Mouse (Mus musculus) G1E (cell line): ENCODE measurements around the gene Mtmr6. TPM values are rescaled to one million over a fixed set of nuclear protein-coding genes. Genes with fewer than 3 reads are reported as not detected.
A peak's percentile ranks its signal among the peaks of the same experiment; 100 is the strongest.

Experiments
- ATAC-seq: 2 replicates; pipeline ENCODE4 v1.8.0; 2016; ENCODE audit warnings: mild to moderate bottlenecking; ENCODE audit not compliant: insufficient number of reproducible peaks, poor library complexity, low FRiP score, severe bottlenecking; ENCODE audit errors: extremely low read depth
- DNase-seq: peaks from one replicate; pipeline ENCODE4 v3.0.0; 2012; ENCODE audit warnings: low spot score
- H3K27me3 ChIP-seq: 2 replicates; pipeline ENCODE4 v1.6.1; 2012; ENCODE audit warnings: mild to moderate bottlenecking, low read length, inconsistent platforms; ENCODE audit not compliant: insufficient read depth
- H3K36me3 ChIP-seq: replicated peaks from 2 replicates; pipeline ENCODE3; 2012; ENCODE audit warnings: mild to moderate bottlenecking, inconsistent platforms
- H3K4me1 ChIP-seq: 2 replicates; pipeline ENCODE4 v1.6.1; 2012; ENCODE audit warnings: low read depth, low read length, inconsistent platforms, mixed read lengths; ENCODE audit not compliant: insufficient read depth
- H3K4me3 ChIP-seq: 2 replicates; pipeline ENCODE4 v1.5.1; 2012; ENCODE audit warnings: low read depth, mild to moderate bottlenecking, inconsistent platforms, low read length, moderate library complexity, mixed read lengths
- H3K9me3 ChIP-seq: replicated peaks from 2 replicates; pipeline ENCODE4 v1.6.1; 2012; ENCODE audit warnings: inconsistent platforms
- CTCF ChIP-seq: IDR thresholded peaks from 2 replicates; pipeline ENCODE4 v1.5.1; 2012; ENCODE audit warnings: low read depth, low read length, inconsistent platforms, mixed read lengths
- GATA1 ChIP-seq: IDR thresholded peaks from 2 replicates; pipeline ENCODE4 v1.6.1; 2012; ENCODE audit warnings: borderline replicate concordance, low read length, inconsistent platforms, mixed read lengths
- GATA2 ChIP-seq: IDR thresholded peaks from 2 replicates; pipeline ENCODE4 v1.6.1; 2012; ENCODE audit warnings: low read depth, low read length, inconsistent platforms, borderline replicate concordance
- POLR2AphosphoS5 ChIP-seq: IDR thresholded peaks from 2 replicates; pipeline ENCODE4 v1.6.1; 2012; ENCODE audit warnings: low read depth, low read length, inconsistent platforms; ENCODE audit not compliant: insufficient replicate concordance
- TAL1 ChIP-seq: conservative IDR thresholded peaks from 2 replicates; pipeline ENCODE4 v1.6.1; 2012; ENCODE audit warnings: low read depth, low read length, inconsistent platforms, mixed read lengths
- polyA plus RNA-seq: library from polyadenylated mRNA; stranded (reverse); fragments of >175 nt; gene quantifications from 2 replicates; pipeline ENCODE4 v1.2.3, GENCODE M21; 2012
- total RNA-seq, 2 experiments: library from RNA; stranded (forward) in 1 of 2; stranded (reverse) in 1 of 2; fragments of 200-1000 nt in 1 of 2; fragments of >200 nt in 1 of 2; fragmentation: Nextera tagmentation in 1 of 2; gene quantifications; 2 replicates each; pipeline ENCODE4 v1.2.3; 2014 to 2017

The Mtmr6 gene
- total RNA-seq (2014; fragmentation: Nextera tagmentation) (24.7 and 28.4 TPM in 2 replicates), total RNA-seq (2017) (59.6 and 67.6 TPM in 2 replicates), polyA plus RNA-seq (4.3 and 10.0 TPM in 2 replicates)

- Histone ChIP-seq H3K4me1 (peaks cover 18% of the 10 kb centered on the region), H3K4me3 (peak within 1 kb of the TSS; percentile 93), H3K9me3 (no peaks in the 10 kb centered on the region), H3K27me3 (no peaks in the 10 kb centered on the region), H3K36me3 (peaks cover 17% of the 10 kb centered on the region)
- no peak for TF ChIP-seq TAL1
- TF ChIP-seq CTCF, result peak; percentile 94
- no peak for TF ChIP-seq GATA2
- no peak for TF ChIP-seq GATA1
- no peak for TF ChIP-seq POLR2AphosphoS5
- DNase-seq (peak; percentile 98), ATAC-seq (peak; percentile 98)
Observed at GRCm38 (mm10) chr14:60264990-60265876, at the start of gene Mtmr6. Mtmr6 (plus strand) TSS chr14:60265228.

GRCm38 (mm10) chr14:60216125-60216524 lies 48.9 kb upstream of the Mtmr6 start:
- H3K4me1 ChIP-seq, result no peaks in the 10 kb centered on the region
- H3K4me3 ChIP-seq, result no peak overlapping the region
- no peaks in the 10 kb centered on the region for H3K27me3 ChIP-seq
- H3K9me3 ChIP-seq, result no peaks in the 10 kb centered on the region
- no peak for ATAC-seq
- no peak for DNase-seq
- peaks cover 44% of the 10 kb centered on the region for H3K36me3 ChIP-seq
- TF ChIP-seq TAL1 (no peak), GATA1 (no peak), POLR2AphosphoS5 (no peak), CTCF (no peak), GATA2 (no peak)

- ATAC-seq (no peak), DNase-seq (no peak)
- Histone ChIP-seq H3K27me3 (no peaks in the 10 kb centered on the region), H3K4me3 (no peak overlapping the region), H3K36me3 (peaks cover 55% of the 10 kb centered on the region), H3K4me1 (no peaks in the 10 kb centered on the region), H3K9me3 (no peaks in the 10 kb centered on the region)
- TF ChIP-seq GATA1 (no peak), POLR2AphosphoS5 (no peak), CTCF (no peak), GATA2 (no peak), TAL1 (no peak)
Observed at GRCm38 (mm10) chr14:60217616-60218015, 47.4 kb upstream of the Mtmr6 start.

GRCm38 (mm10) chr14:60219886-60220285 lies 45.1 kb upstream of the Mtmr6 start:
- H3K27me3 ChIP-seq, result no peaks in the 10 kb centered on the region
- TF ChIP-seq GATA2 (no peak), POLR2AphosphoS5 (no peak), CTCF (no peak), GATA1 (no peak), TAL1 (no peak)
- no peak for ATAC-seq
- H3K36me3 ChIP-seq, result peaks cover 68% of the 10 kb centered on the region
- DNase-seq, result no peak
- no peaks in the 10 kb centered on the region for H3K4me1 ChIP-seq
- H3K4me3 ChIP-seq, result no peak overlapping the region
- H3K9me3 ChIP-seq, result no peaks in the 10 kb centered on the region

GRCm38 (mm10) chr14:60238551-60238950 lies 26.5 kb upstream of the Mtmr6 start:
- peaks cover 74% of the 10 kb centered on the region for H3K36me3 ChIP-seq
- H3K27me3 ChIP-seq, result no peaks in the 10 kb centered on the region
- no peak overlapping the region for H3K4me3 ChIP-seq
- ATAC-seq (no peak), DNase-seq (no peak)
- H3K4me1 ChIP-seq, result no peaks in the 10 kb centered on the region
- TF ChIP-seq GATA1 (no peak), POLR2AphosphoS5 (no peak), TAL1 (no peak), CTCF (no peak), GATA2 (no peak)
- no peaks in the 10 kb centered on the region for H3K9me3 ChIP-seq

- Histone ChIP-seq H3K27me3 (no peaks in the 10 kb centered on the region), H3K4me1 (peaks cover 21% of the 10 kb centered on the region), H3K9me3 (no peaks in the 10 kb centered on the region), H3K4me3 (peak overlapping the region; percentile 97), H3K36me3 (peaks cover 24% of the 10 kb centered on the region)
- no peak for TF ChIP-seq GATA1
- no peak for TF ChIP-seq GATA2
- TF ChIP-seq CTCF, result no peak
- TF ChIP-seq POLR2AphosphoS5, result no peak
- DNase-seq, result no peak
- ATAC-seq, result no peak
Observed at GRCm38 (mm10) chr14:60250366-60250765, 14.7 kb upstream of the Mtmr6 start.
